Mouse (Mus musculus): ENCODE measurements around the gene Diras1. TPM values are rescaled to one million over a fixed set of nuclear protein-coding genes. Genes with fewer than 3 reads are reported as not detected.
"Not testable (repeated sequence)": the region's sequence is repeated elsewhere in the genome, so short reads cannot be mapped to it uniquely, and the experiment has no call there.

Gene Diras1
- 0.73 and 1.1 TPM in 2 replicates for polyA plus RNA-seq (2015; fragmentation: Nextera tagmentation; extraction: Ambion mirVana)

DNA sequence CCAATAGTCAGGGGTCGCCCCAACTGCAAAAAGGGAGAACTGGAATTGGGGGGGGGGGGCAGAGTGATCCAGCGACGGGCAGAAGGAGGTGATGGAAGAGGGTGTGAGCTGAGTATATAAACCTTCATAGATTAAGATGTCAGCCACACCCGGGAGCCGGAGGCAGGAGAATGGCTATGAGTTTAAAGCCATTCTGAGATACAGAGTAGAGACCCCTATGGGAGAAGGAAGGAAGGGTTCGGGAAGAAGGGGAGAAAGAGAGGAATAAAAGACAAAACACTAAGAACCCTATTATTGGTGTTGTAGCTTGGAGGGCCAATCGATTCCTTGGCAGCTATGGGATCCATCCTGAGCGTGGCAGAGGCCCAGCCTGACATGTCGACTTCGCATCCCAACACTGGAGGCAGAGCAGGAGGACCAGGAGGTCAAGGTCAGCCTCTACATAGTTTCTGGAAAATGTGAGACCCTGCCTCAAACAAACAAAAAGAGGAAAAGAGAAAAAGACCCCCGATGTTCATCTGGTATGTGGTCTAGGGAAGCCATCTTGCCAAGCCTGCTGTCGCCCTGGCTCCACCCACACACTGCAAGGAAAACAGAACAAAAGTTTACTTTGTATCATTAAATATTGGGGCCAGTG is at the start of gene Diras1:
Diras1 (minus strand) TSS at position 24 of the 637 bp plus-strand sequence.
- Histone ChIP-seq H3K9me3 (no peaks in the 10 kb centered on the region), H3K4me2 (peak within 1 kb of the TSS; percentile 54), H3K27me3 (replicated peaks) (peaks cover 42% of the 10 kb centered on the region), H3K9ac (no peak within 1 kb of the TSS), H3K27ac (no peak within 1 kb of the TSS), H3K4me1 (0 out of 2 replicates have a peak, but pooled peaks cover 5% of the 10 kb centered on the region), H3K36me3 (no peaks in the 10 kb centered on the region), H3K4me3 (replicated peaks) (peak within 1 kb of the TSS; percentile 28)
- WGBS = 43% methylated on average over 12 of the region's 12 CpGs
- ATAC-seq (ENCODE audit: insufficient read depth, low FRiP score, low read depth) = no peak

DNA sequence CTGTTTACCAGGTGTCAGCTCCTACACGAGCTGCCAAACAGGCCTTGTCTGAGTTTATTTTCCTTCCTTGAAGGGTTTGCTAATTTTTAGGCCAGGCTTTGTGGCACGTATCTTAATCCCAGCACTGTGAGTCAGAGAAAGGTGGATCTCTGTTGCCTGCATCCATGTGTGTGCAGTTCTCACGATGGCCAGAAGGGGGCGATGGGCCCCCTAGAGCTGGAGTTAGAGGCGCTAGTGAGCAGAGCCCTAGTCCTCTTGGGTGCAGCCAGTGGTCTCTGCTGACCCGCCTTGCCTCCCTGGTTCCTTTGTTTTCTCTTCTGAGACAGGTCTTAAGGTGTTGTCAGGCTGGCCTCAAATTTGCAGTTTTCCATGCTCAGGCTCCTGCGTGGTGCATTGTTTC is 48.0 kb upstream of the Diras1 start:
- no peak overlapping the region for H3K4me3 ChIP-seq (replicated peaks)
- H3K27ac ChIP-seq = no peak overlapping the region
- 63% methylated on average over 7 of the region's 7 CpGs for WGBS
- peaks cover 9% of the 10 kb centered on the region for H3K4me1 ChIP-seq
- peaks cover 38% of the 10 kb centered on the region for H3K36me3 ChIP-seq
- ATAC-seq (ENCODE audit: insufficient read depth, low FRiP score, low read depth) = no peak
- no peak overlapping the region for H3K4me2 ChIP-seq
- no peaks in the 10 kb centered on the region for H3K9me3 ChIP-seq
- H3K27me3 ChIP-seq (replicated peaks) = no peaks in the 10 kb centered on the region
- H3K9ac ChIP-seq = no peak overlapping the region

DNA sequence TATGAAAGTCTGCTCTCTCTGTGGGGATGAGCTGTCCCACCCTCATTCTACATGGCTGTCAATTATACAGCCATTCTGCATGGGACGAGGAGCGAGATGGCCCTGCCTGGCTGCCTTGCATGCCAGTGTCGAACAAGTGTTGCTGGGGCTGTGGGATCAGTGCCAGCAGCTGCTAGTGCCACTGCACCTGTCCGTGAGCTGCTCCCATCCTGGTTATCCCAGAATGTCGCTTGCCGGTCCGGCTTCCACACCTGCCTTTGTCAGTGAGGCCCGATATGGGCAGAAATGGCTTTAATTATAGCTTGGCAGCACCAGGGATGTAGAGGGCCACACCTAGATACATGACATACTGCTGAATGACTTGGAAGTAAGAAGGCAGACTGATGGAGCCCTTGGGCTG is 46.8 kb upstream of the Diras1 start:
- H3K9me3 ChIP-seq = no peaks in the 10 kb centered on the region

DNA sequence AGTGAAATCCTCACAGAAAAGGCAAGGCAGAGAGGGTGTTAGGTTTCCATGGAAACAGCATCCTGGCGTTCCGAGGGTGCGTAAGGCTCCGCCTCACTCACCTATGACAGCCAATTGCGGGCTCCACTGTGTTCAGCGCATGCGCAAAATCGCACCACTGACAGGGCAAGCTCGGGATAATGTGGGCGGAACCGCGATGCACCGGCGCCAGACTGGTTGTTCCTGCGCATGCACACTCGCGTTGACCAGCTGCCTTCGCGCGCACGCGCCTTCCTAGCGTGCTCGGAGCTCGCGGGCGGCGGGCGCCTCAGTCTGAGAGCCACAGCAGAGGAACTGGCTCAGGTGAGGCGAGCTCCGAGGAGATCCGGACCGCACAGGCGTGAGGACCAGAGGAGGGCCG is 44.4 kb upstream of the Diras1 start, which contains the start of gene Thop1:
Thop1 (plus strand) TSS at position 200 of the 400 bp plus-strand sequence.
- Histone ChIP-seq H3K4me2 (peak within 1 kb of the TSS; percentile 78), H3K27me3 (replicated peaks) (no peaks in the 10 kb centered on the region), H3K27ac (peak within 1 kb of the TSS; percentile 68), H3K4me1 (peaks cover 9% of the 10 kb centered on the region), H3K4me3 (replicated peaks) (peak within 1 kb of the TSS; percentile 86), H3K9ac (peak within 1 kb of the TSS; percentile 90), H3K36me3 (peaks cover 15% of the 10 kb centered on the region), H3K9me3 (no peaks in the 10 kb centered on the region)
- under 1% methylated on average over 35 of the region's 35 CpGs for WGBS
- peak; percentile 93 for ATAC-seq (ENCODE audit: insufficient read depth, low FRiP score, low read depth)

More for the DNA sequence above, 46.8 kb upstream of the Diras1 start:
- Histone ChIP-seq H3K9ac (no peak overlapping the region), H3K4me2 (no peak overlapping the region), H3K4me1 (peaks cover 9% of the 10 kb centered on the region), H3K4me3 (replicated peaks) (no peak overlapping the region), H3K27ac (no peak overlapping the region), H3K36me3 (peaks cover 26% of the 10 kb centered on the region), H3K27me3 (replicated peaks) (no peaks in the 10 kb centered on the region)
- WGBS = 93% methylated on average over 8 of the region's 8 CpGs
- ATAC-seq (ENCODE audit: insufficient read depth, low FRiP score, low read depth) = no peak

DNA sequence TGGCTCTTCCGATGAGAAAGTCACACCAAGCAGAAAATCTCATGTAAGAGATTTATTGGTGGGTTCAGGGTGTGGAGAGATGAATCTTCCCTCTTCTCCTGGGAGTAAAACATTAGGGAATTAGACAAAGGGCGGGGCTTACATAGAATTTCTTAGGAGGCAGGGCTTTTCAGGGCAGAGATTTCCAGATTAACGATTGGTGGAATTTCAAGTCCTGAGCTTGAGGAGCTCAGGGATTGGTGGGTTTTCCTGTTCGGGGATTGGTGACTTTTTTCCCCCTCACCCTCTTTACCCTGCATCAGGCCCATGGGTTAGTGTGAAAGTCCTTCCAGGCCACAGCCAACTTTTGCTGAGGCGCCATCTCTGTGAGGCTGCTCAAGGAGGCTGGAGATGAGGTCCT is 43.2 kb upstream of the Diras1 start:
- no peak overlapping the region for H3K9ac ChIP-seq
- WGBS = 70% methylated on average over 5 of the region's 5 CpGs
- H3K4me1 ChIP-seq = peaks cover 9% of the 10 kb centered on the region
- peaks cover 8% of the 10 kb centered on the region; the same call in 1 of the 2 replicates for H3K36me3 ChIP-seq
- no peaks in the 10 kb centered on the region for H3K9me3 ChIP-seq
- H3K4me3 ChIP-seq (replicated peaks) = no peak overlapping the region
- no peak overlapping the region for H3K27ac ChIP-seq
- no peak for ATAC-seq (ENCODE audit: insufficient read depth, low FRiP score, low read depth)
- no peaks in the 10 kb centered on the region for H3K27me3 ChIP-seq (replicated peaks)
- H3K4me2 ChIP-seq = no peak overlapping the region

DNA sequence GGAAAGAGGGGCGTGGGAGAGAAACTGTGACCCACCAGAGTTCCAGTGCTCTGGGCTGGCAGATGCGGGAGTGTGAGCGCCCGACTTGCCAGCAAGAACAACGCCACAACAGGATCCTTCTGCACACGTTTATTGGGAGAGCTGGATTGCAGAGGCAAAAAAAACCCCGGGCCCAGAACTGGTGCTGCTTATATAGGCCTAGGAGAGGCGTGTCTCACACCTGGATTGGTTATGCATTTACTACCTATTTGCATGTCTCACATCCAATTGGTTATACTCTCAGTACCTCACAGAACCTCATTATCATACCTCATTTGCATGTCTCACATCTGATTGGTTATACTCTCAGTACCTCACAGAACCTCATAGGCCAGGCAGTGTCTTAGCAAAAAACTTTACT is 39.1 kb upstream of the Diras1 start:
- not testable (repeated sequence) for H3K36me3 ChIP-seq; H3K9ac ChIP-seq; H3K27me3 ChIP-seq (replicated peaks); H3K4me3 ChIP-seq (replicated peaks); H3K27ac ChIP-seq; H3K4me2 ChIP-seq; ATAC-seq (ENCODE audit: insufficient read depth, low FRiP score, low read depth); H3K4me1 ChIP-seq; H3K9me3 ChIP-seq
- WGBS = 82% methylated on average over 8 of the region's 8 CpGs

DNA sequence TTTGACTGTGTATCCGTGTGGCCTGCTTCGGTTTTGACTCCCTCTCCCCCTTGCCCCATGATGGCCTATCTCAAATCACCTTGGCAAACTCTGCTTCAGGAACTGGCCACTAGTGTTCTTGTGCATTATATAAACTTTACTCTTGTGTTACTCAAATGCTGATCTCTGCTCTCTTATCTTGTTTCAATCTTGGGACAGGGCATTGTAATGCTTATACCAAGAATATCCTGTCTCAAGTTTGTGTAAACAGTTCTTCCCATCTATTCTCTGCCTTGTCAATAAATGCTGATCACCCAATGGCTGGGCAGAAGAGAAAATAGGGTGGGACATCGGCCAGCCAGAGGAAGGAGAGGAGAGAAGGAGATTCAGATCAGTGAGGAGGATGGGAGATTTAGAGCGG is 37.2 kb upstream of the Diras1 start:
- Histone ChIP-seq H3K4me2 (no peak overlapping the region), H3K27ac (no peak overlapping the region), H3K9me3 (no peaks in the 10 kb centered on the region), H3K36me3 (no peaks in the 10 kb centered on the region), H3K27me3 (replicated peaks) (no peaks in the 10 kb centered on the region), H3K9ac (no peak overlapping the region), H3K4me1 (peaks cover 12% of the 10 kb centered on the region), H3K4me3 (replicated peaks) (no peak overlapping the region)
- ATAC-seq (ENCODE audit: insufficient read depth, low FRiP score, low read depth) = no peak
- WGBS = 40% methylated on average over 4 of the region's 4 CpGs

DNA sequence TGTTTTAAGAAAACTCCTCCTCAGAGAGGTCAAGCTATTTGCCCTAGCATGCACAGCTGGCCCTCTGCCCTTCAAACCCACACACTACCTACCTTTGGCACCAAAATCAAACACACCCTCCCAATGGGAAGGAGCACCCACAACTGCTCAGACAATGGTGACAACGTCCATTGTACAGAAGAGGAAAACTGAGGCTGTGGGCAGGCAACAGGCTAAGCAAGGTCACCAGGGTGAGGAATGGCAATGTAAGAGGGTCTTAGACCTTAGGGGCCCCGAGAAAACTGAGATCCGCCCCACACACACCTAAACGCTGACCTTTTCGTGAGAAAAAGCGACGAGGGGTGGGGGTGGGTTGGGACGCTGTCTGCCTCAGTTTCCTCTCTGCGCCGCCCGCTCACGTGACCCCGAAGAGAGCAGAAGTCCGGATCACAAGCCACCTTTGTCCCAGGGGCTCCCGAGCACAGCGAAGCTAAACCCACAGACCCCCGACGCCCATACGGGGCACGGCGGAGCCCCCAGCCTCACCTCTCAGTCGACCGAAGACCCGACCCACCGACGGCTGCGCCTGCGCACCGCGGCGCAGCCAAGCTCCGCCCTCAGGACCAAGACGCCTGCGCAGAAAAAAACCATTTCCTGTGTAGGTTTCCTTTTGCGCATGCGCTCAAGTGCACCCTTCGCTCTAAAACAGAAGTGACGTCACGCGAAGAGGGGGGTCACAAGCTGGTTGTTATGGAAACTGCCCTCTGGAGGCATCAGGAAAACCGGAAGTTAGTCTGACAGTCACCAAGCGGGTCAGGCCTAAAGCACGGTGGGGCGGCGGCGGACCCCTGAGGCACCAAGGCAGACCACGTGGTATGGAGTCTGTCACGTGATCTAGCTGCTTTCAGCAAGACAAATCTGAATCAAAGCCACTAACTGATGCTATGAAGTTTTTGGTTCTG is 34.4 kb upstream of the Diras1 start, which contains the start of gene Sgta:
Sgta (minus strand) TSS at position 579 of the 941 bp plus-strand sequence.
- Histone ChIP-seq H3K27me3 (replicated peaks) (no peaks in the 10 kb centered on the region), H3K9me3 (no peaks in the 10 kb centered on the region), H3K9ac (peak within 1 kb of the TSS; percentile 88), H3K4me3 (replicated peaks) (peak within 1 kb of the TSS; percentile 94), H3K4me1 (peaks cover 20% of the 10 kb centered on the region), H3K27ac (0 out of 2 replicates have a peak within 1 kb of the TSS, but pooled peaks have one; percentile 26), H3K36me3 (no peaks in the 10 kb centered on the region), H3K4me2 (peak within 1 kb of the TSS; percentile 89)
- peak; percentile 93 for ATAC-seq (ENCODE audit: insufficient read depth, low FRiP score, low read depth)
- under 1% methylated on average over 48 of the region's 48 CpGs for WGBS

DNA sequence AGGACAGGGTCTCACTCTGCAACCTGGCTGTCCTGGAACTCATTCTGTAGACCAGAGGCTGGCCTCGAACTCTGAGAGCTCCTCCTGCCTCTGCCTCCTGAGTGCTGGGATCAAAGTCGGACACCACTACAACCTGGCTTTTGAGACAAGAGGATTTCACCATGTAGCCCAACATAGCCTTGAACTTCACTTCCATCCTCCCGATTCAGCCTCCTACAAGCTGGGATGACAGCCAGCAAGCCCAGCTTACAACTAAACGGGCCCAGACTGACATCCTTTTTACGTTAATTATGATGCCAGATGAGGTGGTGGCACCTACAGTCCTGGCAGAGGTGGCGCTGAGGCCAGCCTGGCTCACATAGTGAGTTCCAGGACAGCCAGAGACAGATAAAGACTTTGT is 33.4 kb upstream of the Diras1 start:
- WGBS = 80% methylated on average over 6 of the region's 6 CpGs
- no peaks in the 10 kb centered on the region for H3K27me3 ChIP-seq (replicated peaks)
- no peaks in the 10 kb centered on the region for H3K36me3 ChIP-seq
- peaks cover 20% of the 10 kb centered on the region for H3K4me1 ChIP-seq
- ATAC-seq (ENCODE audit: insufficient read depth, low FRiP score, low read depth) = no peak
- peak overlapping the region; percentile 94 for H3K4me3 ChIP-seq (replicated peaks)
- H3K9me3 ChIP-seq = no peaks in the 10 kb centered on the region
- peak overlapping the region; percentile 89 for H3K4me2 ChIP-seq
- H3K27ac ChIP-seq = no peak overlapping the region
- H3K9ac ChIP-seq = no peak overlapping the region

DNA sequence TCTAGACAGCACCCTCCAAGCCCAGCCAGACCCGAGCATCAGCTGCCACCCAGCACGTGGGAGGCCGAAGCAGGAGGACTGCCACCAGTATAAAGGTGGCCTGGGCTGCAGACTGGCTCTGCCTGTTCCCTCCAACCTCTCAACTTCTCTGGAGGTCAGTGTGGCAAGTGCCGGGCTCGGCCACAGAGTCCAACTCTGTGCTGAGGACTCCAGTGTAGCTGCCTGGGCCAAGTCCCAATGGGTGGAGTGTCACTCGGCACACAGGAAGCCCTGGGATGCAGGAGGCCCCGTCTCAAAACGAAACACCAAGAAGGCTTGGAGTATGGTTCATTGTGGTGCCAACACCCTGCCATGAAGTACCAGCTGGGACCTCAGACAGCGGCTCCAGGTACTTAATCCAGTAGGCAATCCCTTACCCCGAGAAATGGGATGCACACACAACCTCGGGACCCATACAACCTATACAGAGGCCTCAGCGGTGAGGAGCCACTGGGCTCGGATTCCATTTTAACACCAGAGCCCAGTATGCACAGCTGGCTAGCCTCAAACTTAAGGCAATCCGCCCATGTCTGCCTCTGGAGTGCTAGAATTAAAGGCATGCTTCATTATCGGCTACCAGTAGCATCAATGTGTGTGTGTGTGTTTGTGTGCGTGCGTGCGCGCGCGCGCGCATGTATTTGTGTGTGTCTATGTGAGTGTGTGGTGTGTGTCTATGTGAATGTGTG is 32.1 kb upstream of the Diras1 start:
- H3K36me3 ChIP-seq = no peaks in the 10 kb centered on the region
- H3K4me1 ChIP-seq = peaks cover 20% of the 10 kb centered on the region
- no peak for ATAC-seq (ENCODE audit: insufficient read depth, low FRiP score, low read depth)
- WGBS = 91% methylated on average over 23 of the region's 23 CpGs
- no peak overlapping the region for H3K9ac ChIP-seq
- no peaks in the 10 kb centered on the region for H3K27me3 ChIP-seq (replicated peaks)
- H3K4me2 ChIP-seq = no peak overlapping the region
- no peak overlapping the region for H3K4me3 ChIP-seq (replicated peaks)
- H3K27ac ChIP-seq = no peak overlapping the region
- H3K9me3 ChIP-seq = no peaks in the 10 kb centered on the region

DNA sequence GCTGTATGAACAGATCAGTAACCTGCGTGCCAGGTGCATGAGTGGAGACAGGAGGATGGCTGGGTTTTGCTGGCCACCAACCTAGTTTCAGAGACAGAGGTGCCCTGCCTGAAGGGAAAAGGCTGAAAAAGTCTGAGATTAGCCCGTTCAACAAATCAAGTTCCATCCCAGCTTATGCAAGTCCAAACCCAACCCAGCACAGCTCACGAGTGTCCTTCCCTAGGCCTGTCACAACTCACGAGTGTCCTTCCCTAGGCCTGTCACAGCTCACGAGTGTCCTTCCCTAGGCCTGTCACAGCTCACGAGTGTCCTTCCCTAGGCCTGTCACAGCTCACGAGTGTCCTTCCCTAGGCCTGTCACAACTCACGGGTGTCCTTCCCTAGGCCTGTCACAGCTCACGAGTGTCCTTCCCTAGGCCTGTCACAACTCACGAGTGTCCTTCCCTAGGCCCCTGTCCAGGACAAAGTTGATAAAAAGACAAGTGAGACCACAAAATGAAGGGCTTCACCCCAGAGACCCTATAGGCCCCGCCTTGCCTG is 30.4 kb upstream of the Diras1 start:
- WGBS = 85% methylated on average over 11 of the region's 11 CpGs
- ATAC-seq (ENCODE audit: insufficient read depth, low FRiP score, low read depth); H3K27ac ChIP-seq; H3K4me3 ChIP-seq (replicated peaks); H3K4me2 ChIP-seq; H3K9ac ChIP-seq; H3K27me3 ChIP-seq (replicated peaks); H3K9me3 ChIP-seq: not testable (repeated sequence)
- Histone ChIP-seq H3K4me1 (peaks cover 20% of the 10 kb centered on the region), H3K36me3 (peaks cover 13% of the 10 kb centered on the region)

Measured in stomach, embryonic 15.5 days (tissue).